Mouse (Mus musculus) NIH3T3 (cell line): ENCODE measurements around the gene Zfp708.
A peak's percentile ranks its signal among the peaks of the same experiment; 100 is the strongest.
"Not testable (repeated sequence)": the region's sequence is repeated elsewhere in the genome, so short reads cannot be mapped to it uniquely, and the experiment has no call there.

ENCODE experiments used
- DNase-seq: peaks from one replicate; pipeline ENCODE4 v3.0.0-alpha.2; 2012; ENCODE audit warnings: low read depth

The Zfp708 gene

GRCm38 (mm10) chr13:67097876-67098275, at the start of gene Zfp708:
Zfp708 (minus strand) TSS chr13:67097976.
- no peak for DNase-seq

- DNase-seq, result peak; percentile 87
These were observed 30.4 kb upstream of the Zfp708 start for GRCm38 (mm10) chr13:67128038-67128721.

- DNase-seq, result not testable (repeated sequence)
These were observed 29.7 kb upstream of the Zfp708 start for GRCm38 (mm10) chr13:67127507-67127906.

GRCm38 (mm10) chr13:67124460-67124859, 26.7 kb upstream of the Zfp708 start:
- DNase-seq, result no peak

- DNase-seq, result not testable (repeated sequence)
These were observed 23.6 kb upstream of the Zfp708 start, which contains the start of gene Zfp759 for GRCm38 (mm10) chr13:67121360-67121759. Zfp759 (plus strand) TSS chr13:67121660.

GRCm38 (mm10) chr13:67116163-67116562, 18.4 kb upstream of the Zfp708 start, which contains the start of gene Rslcan18:
Rslcan18 (minus strand) TSS chr13:67116263.
- not testable (repeated sequence) for DNase-seq

- peak; percentile 3 for DNase-seq
These were observed 15.5 kb upstream of the Zfp708 start for GRCm38 (mm10) chr13:67113287-67113686.

GRCm38 (mm10) chr13:67112096-67112495, 14.3 kb upstream of the Zfp708 start:
- no peak for DNase-seq

GRCm38 (mm10) chr13:67108821-67109206, 11.0 kb upstream of the Zfp708 start:
- no peak for DNase-seq

GRCm38 (mm10) chr13:67108194-67108820, 10.5 kb upstream of the Zfp708 start, which contains the start of gene Gm28557:
Gm28557 (minus strand) TSS chr13:67108604.
- peak; percentile 97 for DNase-seq

GRCm38 (mm10) chr13:67107681-67108080, 9.9 kb upstream of the Zfp708 start:
- DNase-seq, result no peak

GRCm38 (mm10) chr13:67090154-67090553, 7.6 kb downstream of the Zfp708 start:
- DNase-seq, result no peak

- peak; percentile 6 for DNase-seq
These were observed 15.8 kb downstream of the Zfp708 start for GRCm38 (mm10) chr13:67081946-67082345.

- peak; percentile 86 for DNase-seq
These were observed 16.5 kb downstream of the Zfp708 start for GRCm38 (mm10) chr13:67081142-67081713.

- DNase-seq, result no peak
These were observed 20.5 kb downstream of the Zfp708 start for GRCm38 (mm10) chr13:67077244-67077643.

GRCm38 (mm10) chr13:67072786-67073185, 25.0 kb downstream of the Zfp708 start:
- no peak for DNase-seq

- DNase-seq, result no peak
These were observed 32.4 kb downstream of the Zfp708 start for GRCm38 (mm10) chr13:67065386-67065785.

GRCm38 (mm10) chr13:67062427-67062826, 35.3 kb downstream of the Zfp708 start:
- DNase-seq, result no peak

- DNase-seq, result peak; percentile 97
These were observed 36.9 kb downstream of the Zfp708 start, which contains the start of gene Zfp712 for GRCm38 (mm10) chr13:67060786-67061358. Zfp712 (minus strand) TSS chr13:67061170.

- peak; percentile 34 for DNase-seq
These were observed 37.5 kb downstream of the Zfp708 start for GRCm38 (mm10) chr13:67060161-67060785.
